Mouse (Mus musculus): ENCODE measurements around the gene Gm4450. TPM values are rescaled to one million over a fixed set of nuclear protein-coding genes. Genes with fewer than 3 reads are reported as not detected.
"Not testable (repeated sequence)": the region's sequence is repeated elsewhere in the genome, so short reads cannot be mapped to it uniquely, and the experiment has no call there.

Gene Gm4450
- polyA plus RNA-seq, 1 experiment from 2014 or later, result not detected

DNA sequence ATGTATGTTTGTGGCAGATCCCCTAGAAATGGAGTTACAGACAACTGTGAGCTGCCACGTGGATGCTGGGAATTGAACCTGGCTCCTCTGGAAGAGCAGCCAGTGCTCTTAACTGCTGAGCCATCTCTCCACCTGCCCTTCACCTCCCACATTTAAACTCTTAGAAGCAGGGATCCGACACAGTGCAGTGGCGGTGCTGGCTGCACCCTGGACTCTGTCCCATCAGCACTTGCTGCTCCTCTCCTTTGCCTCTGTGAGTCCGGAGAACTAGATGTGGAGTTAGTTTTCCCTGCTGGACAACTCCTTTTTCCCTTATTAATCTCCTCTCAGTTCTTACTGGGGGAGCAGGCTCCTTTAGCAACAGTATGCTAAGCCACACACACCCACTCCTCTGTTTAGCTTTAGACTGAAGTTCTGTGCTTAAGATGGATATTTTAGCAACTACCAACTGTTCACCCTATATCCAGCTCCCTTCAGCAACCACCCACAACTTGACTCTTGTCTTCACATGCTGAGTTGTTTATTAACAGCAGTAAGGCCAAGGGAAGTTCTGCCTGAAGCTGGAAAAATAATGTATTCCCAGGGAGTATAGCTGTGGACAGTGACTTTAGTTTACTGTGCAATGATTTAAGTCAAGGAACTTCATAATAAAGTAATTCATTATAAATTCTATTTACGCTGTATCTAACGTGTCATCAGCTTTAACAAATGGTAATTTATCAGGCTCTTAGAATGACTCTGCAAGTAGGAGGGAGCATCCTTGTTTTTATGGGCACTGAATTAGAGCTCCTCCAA lies 37.7 kb downstream of the Gm4450 start:
- no peak overlapping the region for H3K4me2 ChIP-seq (replicated peaks; ENCODE audit: low read depth)
- no peak for TF ChIP-seq EP300 (optimal IDR thresholded peaks at IDR 0.05)
- no peak for TF ChIP-seq CTCF (IDR thresholded peaks at IDR 0.05; ENCODE audit: low read depth)
- no peak overlapping the region for H3K27ac ChIP-seq (replicated peaks)
- H3K27me3 ChIP-seq (ENCODE audit: control insufficient read depth, insufficient read depth, low read length), result no peaks in the 10 kb centered on the region
- DNase-seq (ENCODE audit: low spot score), result no peak
- no peaks in the 10 kb centered on the region for H3K4me1 ChIP-seq (replicated peaks; ENCODE audit: control insufficient read depth, insufficient read depth)
- ATAC-seq (ENCODE audit: low FRiP score, low TSS enrichment), result no peak
- H3K9ac ChIP-seq (ENCODE audit: low read length), result no peak overlapping the region
- no peak overlapping the region for H3K4me3 ChIP-seq (ENCODE audit: low read depth, low read length)
- no peaks in the 10 kb centered on the region for H3K36me3 ChIP-seq (ENCODE audit: control insufficient read depth, insufficient read depth, low read length)
- 59% methylated on average over 6 of the region's 6 CpGs for WGBS
- H3K9me3 ChIP-seq (ENCODE audit: control insufficient read depth, low read length), result no peaks in the 10 kb centered on the region

DNA sequence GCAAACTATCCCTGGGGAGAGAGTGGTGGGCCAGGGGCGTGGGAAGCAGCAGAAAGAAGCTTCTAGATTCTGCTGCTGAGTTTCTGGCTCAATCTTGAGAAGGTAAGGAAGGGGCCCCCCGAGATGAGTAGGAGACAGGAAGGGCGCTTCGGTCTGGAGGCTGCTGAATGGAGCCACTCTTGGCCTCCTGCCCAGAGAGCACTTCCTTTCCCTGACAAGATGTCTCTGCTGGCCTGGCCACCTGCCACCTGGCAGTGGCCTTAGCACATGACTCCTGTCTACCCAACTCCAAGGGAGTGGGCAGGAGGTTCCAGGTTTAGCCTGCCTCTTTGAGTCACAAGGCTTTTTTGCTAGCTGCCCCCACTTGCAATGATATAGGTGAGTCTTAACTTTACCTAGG lies 39.6 kb downstream of the Gm4450 start:
- H3K9me3 ChIP-seq (ENCODE audit: control insufficient read depth, low read length), result no peaks in the 10 kb centered on the region
- no peaks in the 10 kb centered on the region for H3K4me1 ChIP-seq (replicated peaks; ENCODE audit: control insufficient read depth, insufficient read depth)
- no peaks in the 10 kb centered on the region for H3K27me3 ChIP-seq (ENCODE audit: control insufficient read depth, insufficient read depth, low read length)
- no peaks in the 10 kb centered on the region for H3K36me3 ChIP-seq (ENCODE audit: control insufficient read depth, insufficient read depth, low read length)
- DNase-seq (ENCODE audit: low spot score) (peak; percentile 38), ATAC-seq (ENCODE audit: low FRiP score, low TSS enrichment) (peak; percentile 45; the same call in 1 of the 2 replicates)
- WGBS, result 36% methylated on average over 4 of the region's 4 CpGs
- H3K27ac ChIP-seq (replicated peaks), result no peak overlapping the region
- no peak overlapping the region for H3K4me3 ChIP-seq (ENCODE audit: low read depth, low read length)
- TF ChIP-seq EP300 (optimal IDR thresholded peaks at IDR 0.05) (no peak), CTCF (IDR thresholded peaks at IDR 0.05; ENCODE audit: low read depth) (no peak)
- no peak overlapping the region for H3K9ac ChIP-seq (ENCODE audit: low read length)
- H3K4me2 ChIP-seq (replicated peaks; ENCODE audit: low read depth), result no peak overlapping the region

DNA sequence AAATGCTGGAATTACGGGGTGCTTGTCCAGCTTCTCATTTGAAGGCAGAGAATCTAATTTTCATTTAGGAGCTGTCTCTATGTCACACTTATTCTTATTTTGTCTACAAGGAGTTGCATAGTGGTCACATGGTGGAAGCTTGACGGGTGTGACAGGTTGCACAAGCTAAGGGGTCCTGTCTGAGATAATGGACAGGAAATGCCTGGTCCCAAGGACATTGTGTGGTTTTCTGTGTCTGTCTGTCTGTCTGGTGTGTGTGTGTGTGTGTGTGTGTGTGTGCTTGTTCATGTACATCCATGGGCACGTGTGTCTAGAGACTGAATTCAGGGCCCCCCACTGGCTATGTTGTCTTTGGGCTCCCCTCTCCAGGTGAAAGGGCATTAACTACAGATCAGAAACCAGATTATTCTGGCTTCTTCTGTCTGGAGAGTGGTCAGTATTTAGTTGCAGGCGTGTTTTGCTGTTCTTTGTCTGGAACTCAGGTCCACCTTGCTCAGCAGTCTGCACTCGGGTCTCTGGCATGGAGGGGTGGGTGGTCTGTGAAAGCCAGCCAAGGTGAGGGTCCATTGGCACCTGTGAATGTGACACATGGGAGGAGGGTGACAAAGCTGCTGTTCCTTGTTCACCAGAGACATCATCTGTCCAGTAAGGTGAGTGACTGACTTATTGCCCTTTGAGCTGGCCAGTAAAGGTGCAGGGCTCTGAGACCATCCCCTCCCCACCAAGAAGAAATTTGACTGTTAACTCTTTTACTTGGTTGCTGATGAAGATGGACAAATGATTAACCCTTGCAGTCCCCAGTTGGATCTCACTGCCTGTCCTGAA lies 40.3 kb downstream of the Gm4450 start:
- Histone ChIP-seq H3K27me3 (ENCODE audit: control insufficient read depth, insufficient read depth, low read length) (no peaks in the 10 kb centered on the region), H3K4me1 (replicated peaks; ENCODE audit: control insufficient read depth, insufficient read depth) (no peaks in the 10 kb centered on the region), H3K27ac (replicated peaks) (no peak overlapping the region), H3K4me3 (ENCODE audit: low read depth, low read length) (no peak overlapping the region), H3K9me3 (ENCODE audit: control insufficient read depth, low read length) (no peaks in the 10 kb centered on the region), H3K4me2 (replicated peaks; ENCODE audit: low read depth) (no peak overlapping the region), H3K36me3 (ENCODE audit: control insufficient read depth, insufficient read depth, low read length) (no peaks in the 10 kb centered on the region), H3K9ac (ENCODE audit: low read length) (no peak overlapping the region)
- no peak for DNase-seq (ENCODE audit: low spot score)
- ATAC-seq (ENCODE audit: low FRiP score, low TSS enrichment), result no peak
- no peak for TF ChIP-seq EP300 (optimal IDR thresholded peaks at IDR 0.05)
- TF ChIP-seq CTCF (IDR thresholded peaks at IDR 0.05; ENCODE audit: low read depth), result no peak
- WGBS, result 75% methylated on average over 5 of the region's 5 CpGs

DNA sequence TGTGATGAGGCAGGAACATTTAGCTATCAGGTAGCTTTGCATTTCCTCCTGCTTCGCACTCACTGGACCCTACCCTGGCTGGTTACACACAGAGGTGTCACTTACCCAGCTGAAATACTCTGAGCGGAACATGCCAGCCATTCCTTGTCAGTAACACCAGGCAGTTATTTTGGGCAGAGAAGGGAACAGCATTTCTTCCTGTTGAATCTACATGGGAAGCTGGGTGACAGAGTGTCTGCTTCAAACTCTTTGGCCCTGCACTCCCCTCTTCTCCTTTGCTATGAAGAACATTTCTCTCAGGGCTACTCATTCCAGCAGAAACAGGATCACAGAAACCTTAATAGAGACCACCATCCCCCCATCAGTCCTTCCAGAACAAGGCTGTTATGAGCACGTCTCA lies 42.6 kb downstream of the Gm4450 start:
- Histone ChIP-seq H3K4me2 (replicated peaks; ENCODE audit: low read depth) (no peak overlapping the region), H3K9ac (ENCODE audit: low read length) (no peak overlapping the region), H3K36me3 (ENCODE audit: control insufficient read depth, insufficient read depth, low read length) (no peaks in the 10 kb centered on the region), H3K4me3 (ENCODE audit: low read depth, low read length) (no peak overlapping the region), H3K27ac (replicated peaks) (no peak overlapping the region), H3K27me3 (ENCODE audit: control insufficient read depth, insufficient read depth, low read length) (no peaks in the 10 kb centered on the region), H3K9me3 (ENCODE audit: control insufficient read depth, low read length) (no peaks in the 10 kb centered on the region), H3K4me1 (replicated peaks; ENCODE audit: control insufficient read depth, insufficient read depth) (no peaks in the 10 kb centered on the region)
- no peak for DNase-seq (ENCODE audit: low spot score)
- TF ChIP-seq EP300 (optimal IDR thresholded peaks at IDR 0.05), result no peak
- no peak for TF ChIP-seq CTCF (IDR thresholded peaks at IDR 0.05; ENCODE audit: low read depth)
- ATAC-seq (ENCODE audit: low FRiP score, low TSS enrichment), result no peak
- 89% methylated on average over 3 of the region's 3 CpGs for WGBS

DNA sequence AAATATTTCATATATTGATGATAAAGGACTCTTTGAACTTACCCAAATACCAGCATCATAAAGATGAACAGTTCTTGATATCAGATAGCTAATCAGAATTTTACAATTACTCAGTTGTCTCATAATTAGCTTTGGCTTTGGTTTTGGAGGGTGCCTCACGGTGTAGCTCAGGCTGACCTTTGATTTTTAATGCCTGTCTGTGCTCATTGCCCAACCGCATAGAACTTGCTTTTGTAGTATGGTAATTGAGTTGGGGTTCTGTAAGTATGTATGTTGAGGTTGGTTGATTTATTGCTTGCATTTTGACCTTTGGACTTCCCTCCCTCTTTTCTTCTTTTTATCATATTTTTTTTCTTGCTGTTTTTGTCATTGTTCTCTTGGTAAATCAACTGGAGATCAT lies 43.2 kb downstream of the Gm4450 start:
- H3K4me2 ChIP-seq (replicated peaks; ENCODE audit: low read depth), result no peak overlapping the region
- H3K9me3 ChIP-seq (ENCODE audit: control insufficient read depth, low read length), result no peaks in the 10 kb centered on the region
- H3K4me1 ChIP-seq (replicated peaks; ENCODE audit: control insufficient read depth, insufficient read depth), result no peaks in the 10 kb centered on the region
- TF ChIP-seq EP300 (optimal IDR thresholded peaks at IDR 0.05) (no peak), CTCF (IDR thresholded peaks at IDR 0.05; ENCODE audit: low read depth) (no peak)
- H3K4me3 ChIP-seq (ENCODE audit: low read depth, low read length), result no peak overlapping the region
- WGBS, result 76% methylated on average over 2 of the region's 2 CpGs
- no peak for ATAC-seq (ENCODE audit: low FRiP score, low TSS enrichment)
- H3K9ac ChIP-seq (ENCODE audit: low read length), result no peak overlapping the region
- DNase-seq (ENCODE audit: low spot score), result no peak
- no peaks in the 10 kb centered on the region for H3K36me3 ChIP-seq (ENCODE audit: control insufficient read depth, insufficient read depth, low read length)
- H3K27me3 ChIP-seq (ENCODE audit: control insufficient read depth, insufficient read depth, low read length), result no peaks in the 10 kb centered on the region
- H3K27ac ChIP-seq (replicated peaks), result no peak overlapping the region

DNA sequence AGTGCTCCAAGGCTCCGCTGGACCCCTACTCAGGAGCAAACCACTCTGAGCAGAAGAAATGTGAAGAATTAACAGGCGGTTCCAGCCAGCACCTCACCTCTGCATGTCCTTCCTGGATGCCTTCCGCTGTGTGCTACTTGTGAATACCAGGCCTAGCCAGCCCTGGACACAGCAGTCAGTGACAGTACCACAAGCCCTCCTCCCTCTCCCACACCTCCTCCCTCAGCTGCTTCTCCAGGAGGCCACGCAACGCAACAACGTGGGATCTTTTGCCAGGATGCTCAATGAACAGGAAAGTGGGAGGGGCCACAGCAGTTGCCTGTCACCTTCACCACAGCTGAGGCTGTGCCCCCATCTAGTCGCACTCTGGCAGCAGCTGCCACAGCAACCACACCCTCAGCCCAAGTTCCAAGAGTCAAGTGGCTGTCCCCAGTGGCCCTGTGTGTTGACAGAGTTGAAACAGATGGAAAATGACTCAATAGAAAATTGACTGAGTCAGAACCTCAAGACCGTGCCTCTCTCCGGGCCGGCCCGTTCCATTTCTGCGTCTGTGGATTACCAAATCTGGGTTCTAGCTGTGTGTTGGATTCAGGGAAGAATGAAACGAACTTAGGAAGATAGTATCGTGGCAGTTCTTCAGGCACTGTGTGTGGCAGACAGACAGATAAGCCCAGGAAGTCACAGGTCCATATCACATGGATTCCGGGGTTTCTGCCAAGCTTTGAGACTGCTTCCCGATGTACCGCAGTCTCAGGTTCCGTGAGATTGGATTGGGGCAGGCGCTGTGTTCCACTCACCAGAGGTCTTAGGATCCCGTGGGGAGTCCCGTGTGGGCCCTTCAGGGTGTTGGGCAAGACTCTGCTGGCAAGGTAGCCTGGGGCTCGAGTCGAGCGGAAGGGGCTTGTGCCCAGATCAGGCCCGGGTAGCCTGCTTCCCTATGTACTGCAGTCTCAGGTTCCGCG lies 46.0 kb downstream of the Gm4450 start:
- ATAC-seq (ENCODE audit: low FRiP score, low TSS enrichment), result peak; percentile 79
- H3K4me3 ChIP-seq (ENCODE audit: low read depth, low read length), result not testable (repeated sequence)

DNA sequence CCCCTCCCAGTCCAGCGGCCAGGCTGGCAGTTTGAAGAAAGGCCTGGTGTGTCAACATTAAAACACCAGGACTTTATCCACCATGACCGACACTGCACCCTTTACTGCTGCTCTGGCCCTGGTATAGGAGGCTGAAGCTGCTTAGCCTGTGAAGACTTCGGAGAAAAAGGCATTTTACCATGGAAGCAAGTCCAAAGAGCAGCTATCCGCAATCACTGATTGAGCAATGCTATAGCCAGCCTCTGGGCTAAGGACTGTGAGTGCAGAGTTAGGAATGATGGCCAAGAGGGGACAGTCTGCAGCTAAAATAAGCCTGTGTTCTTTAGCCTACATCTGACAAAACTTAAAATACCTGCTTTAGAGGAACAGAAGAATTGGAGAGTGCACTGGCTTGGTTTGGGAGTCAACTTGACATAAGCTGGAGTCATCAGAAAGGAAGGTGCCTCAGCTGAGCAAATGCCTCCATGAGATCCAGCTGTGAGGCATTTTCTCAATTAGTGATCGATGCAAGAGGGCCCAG lies 49.6 kb downstream of the Gm4450 start:
- not testable (repeated sequence) for H3K27me3 ChIP-seq (ENCODE audit: control insufficient read depth, insufficient read depth, low read length); ATAC-seq (ENCODE audit: low FRiP score, low TSS enrichment); H3K27ac ChIP-seq (replicated peaks); H3K9me3 ChIP-seq (ENCODE audit: control insufficient read depth, low read length); H3K4me2 ChIP-seq (replicated peaks; ENCODE audit: low read depth); H3K9ac ChIP-seq (ENCODE audit: low read length); DNase-seq (ENCODE audit: low spot score); H3K4me1 ChIP-seq (replicated peaks; ENCODE audit: control insufficient read depth, insufficient read depth); H3K4me3 ChIP-seq (ENCODE audit: low read depth, low read length); H3K36me3 ChIP-seq (ENCODE audit: control insufficient read depth, insufficient read depth, low read length)
- 48% methylated on average over 5 of the region's 5 CpGs for WGBS

More for the DNA sequence above, 46.0 kb downstream of the Gm4450 start:
- not testable (repeated sequence) for H3K27ac ChIP-seq (replicated peaks); H3K9ac ChIP-seq (ENCODE audit: low read length); H3K4me1 ChIP-seq (replicated peaks; ENCODE audit: control insufficient read depth, insufficient read depth); H3K4me2 ChIP-seq (replicated peaks; ENCODE audit: low read depth); H3K36me3 ChIP-seq (ENCODE audit: control insufficient read depth, insufficient read depth, low read length); DNase-seq (ENCODE audit: low spot score); H3K27me3 ChIP-seq (ENCODE audit: control insufficient read depth, insufficient read depth, low read length); H3K9me3 ChIP-seq (ENCODE audit: control insufficient read depth, low read length)
- WGBS, result 92% methylated on average over 15 of the region's 27 CpGs

Data from stomach, postnatal 0 days (tissue).